Mouse (Mus musculus) midbrain, embryonic 16.5 days (tissue): ENCODE measurements around the gene Mturn. TPM values are rescaled to one million over a fixed set of nuclear protein-coding genes. Genes with fewer than 3 reads are reported as not detected.

Source experiments
- ATAC-seq: fragments of 200-750 bp; cut with Nextera tagmentation; 2 replicates; pipeline ENCODE4 v1.8.0; 2017; ENCODE audit warnings: moderate TSS enrichment
- H3K27ac ChIP-seq: fragments of 300-500 bp; sonication (generic); 2 replicates; pipeline ENCODE4 v1.5.1; 2014; ENCODE audit warnings: mild to moderate bottlenecking, low read length, mixed read lengths
- H3K27me3 ChIP-seq: fragments of 300-500 bp; sonication (generic); 2 replicates; pipeline ENCODE4 v1.6.1; 2014; ENCODE audit warnings: low read depth, low read length, mixed read lengths; ENCODE audit not compliant: control insufficient read depth, insufficient read depth
- H3K36me3 ChIP-seq: fragments of 300-500 bp; sonication (generic); 2 replicates; pipeline ENCODE4 v1.6.1; 2014; ENCODE audit warnings: mild to moderate bottlenecking, low read length, moderate library complexity, mixed read lengths; ENCODE audit not compliant: control insufficient read depth, insufficient read depth
- H3K4me1 ChIP-seq: fragments of 300-500 bp; sonication (generic); 2 replicates; pipeline ENCODE4 v1.6.1; 2014; ENCODE audit warnings: mild to moderate bottlenecking, low read length, mixed read lengths; ENCODE audit not compliant: control insufficient read depth, insufficient read depth
- H3K4me2 ChIP-seq: fragments of 300-500 bp; sonication (generic); 2 replicates; pipeline ENCODE4 v1.6.1; 2014; ENCODE audit warnings: mild to moderate bottlenecking, low read length, mixed read lengths
- H3K4me3 ChIP-seq: fragments of 300-500 bp; sonication (generic); 2 replicates; pipeline ENCODE4 v1.5.1; 2014; ENCODE audit warnings: low read depth, mild to moderate bottlenecking, low read length, moderate library complexity, mixed read lengths
- H3K9ac ChIP-seq: fragments of 300-500 bp; sonication (generic); 2 replicates; pipeline ENCODE4 v1.6.1; 2014; ENCODE audit warnings: low read depth, low read length, mixed read lengths
- H3K9me3 ChIP-seq: fragments of 300-500 bp; sonication (generic); replicated peaks from 2 replicates; pipeline ENCODE4 v1.6.1; 2014; ENCODE audit warnings: mild to moderate bottlenecking, low read length, mixed read lengths; ENCODE audit not compliant: control insufficient read depth, poor library complexity, severe bottlenecking
- WGBS: fragments of 180-500 bp; shearing (Covaris S2); extraction: QIAGEN DNeasy Blood & Tissue Kit; methylation state at CpG from one replicate; pipeline ENCODE4 v1.1.7; 2014; 5-methylcytosine and 5-hydroxymethylcytosine counted together
- polyA plus RNA-seq: library from polyadenylated mRNA; unstranded; fragments of >200 nt; fragmentation: Nextera tagmentation; extraction: Ambion mirVana; gene quantifications from 2 replicates; pipeline ENCODE4 v1.2.1, GENCODE M21; 2015

Gene Mturn
- polyA plus RNA-seq, 1 experiment from 2014 or later: 128 TPM

DNA sequence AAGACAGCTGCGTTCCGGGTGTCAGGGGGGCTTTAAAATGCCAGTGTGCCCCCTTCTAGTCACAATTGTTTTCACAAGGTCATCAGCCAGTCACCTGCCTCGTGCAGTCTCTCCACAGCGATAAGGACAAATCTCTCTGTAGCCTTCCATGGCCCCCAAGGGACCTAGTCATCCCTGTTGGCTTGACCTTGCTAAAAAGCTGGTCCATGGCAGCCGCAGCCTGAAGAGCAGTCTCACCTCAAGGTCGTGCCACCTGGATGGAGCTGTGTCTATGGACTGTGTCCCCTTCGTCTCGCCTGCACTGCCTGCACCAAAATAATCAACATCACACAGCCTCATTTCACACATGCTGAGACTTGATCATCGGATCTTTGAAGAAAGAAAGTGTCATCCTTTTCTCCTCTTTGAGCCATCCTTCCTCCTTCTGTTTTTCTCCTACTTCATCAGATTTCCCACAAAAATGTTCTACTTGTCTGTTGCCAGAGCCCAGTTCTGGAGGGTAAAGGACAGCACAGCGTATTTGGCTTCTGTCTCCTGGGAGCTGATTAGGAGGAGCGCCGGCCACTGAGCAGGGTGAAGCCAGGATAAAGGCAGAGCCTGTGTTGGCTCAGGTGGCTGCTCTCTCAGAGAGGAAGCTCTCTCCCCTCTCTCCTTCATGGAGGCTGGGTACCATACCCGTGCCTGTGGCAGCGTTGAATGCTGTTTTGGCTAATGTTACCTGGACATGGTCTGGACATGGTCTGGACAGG is 10.1 kb downstream of the Mturn start:
- no peaks in the 10 kb centered on the region for H3K27me3 ChIP-seq
- no peaks in the 10 kb centered on the region for H3K4me1 ChIP-seq
- H3K4me3 ChIP-seq: no peak overlapping the region
- peaks cover 23% of the 10 kb centered on the region for H3K36me3 ChIP-seq
- no peak overlapping the region for H3K27ac ChIP-seq
- no peak overlapping the region for H3K4me2 ChIP-seq
- H3K9me3 ChIP-seq: no peaks in the 10 kb centered on the region
- no peak for ATAC-seq
- no peak overlapping the region for H3K9ac ChIP-seq
- 76% methylated on average over 14 of the region's 14 CpGs for WGBS

DNA sequence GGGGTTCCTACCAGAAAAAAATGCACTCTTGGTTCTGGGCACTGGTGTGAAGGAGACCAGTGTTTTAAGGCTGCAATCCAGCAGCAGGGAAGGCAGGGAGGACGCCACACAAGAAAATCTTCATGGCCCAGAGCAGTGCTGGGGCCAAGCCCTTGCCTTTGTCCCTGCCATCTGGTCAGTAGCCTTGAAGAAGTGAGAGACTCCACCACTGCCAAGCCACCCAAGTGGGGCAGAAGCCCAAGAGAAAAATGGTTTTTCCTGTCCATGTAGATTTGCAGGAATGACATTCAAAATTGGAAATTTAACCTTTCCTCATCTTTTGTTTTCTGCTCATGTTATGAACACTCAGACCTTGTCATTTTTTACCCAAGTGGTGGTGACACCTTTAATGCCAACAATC is 10.8 kb downstream of the Mturn start:
- no peak for ATAC-seq
- WGBS: 40% methylated on average over 1 of the region's 1 CpGs
- Histone ChIP-seq H3K36me3 (peaks cover 23% of the 10 kb centered on the region), H3K27me3 (no peaks in the 10 kb centered on the region), H3K9ac (no peak overlapping the region), H3K4me1 (no peaks in the 10 kb centered on the region), H3K4me2 (no peak overlapping the region), H3K9me3 (no peaks in the 10 kb centered on the region), H3K27ac (no peak overlapping the region), H3K4me3 (no peak overlapping the region)

DNA sequence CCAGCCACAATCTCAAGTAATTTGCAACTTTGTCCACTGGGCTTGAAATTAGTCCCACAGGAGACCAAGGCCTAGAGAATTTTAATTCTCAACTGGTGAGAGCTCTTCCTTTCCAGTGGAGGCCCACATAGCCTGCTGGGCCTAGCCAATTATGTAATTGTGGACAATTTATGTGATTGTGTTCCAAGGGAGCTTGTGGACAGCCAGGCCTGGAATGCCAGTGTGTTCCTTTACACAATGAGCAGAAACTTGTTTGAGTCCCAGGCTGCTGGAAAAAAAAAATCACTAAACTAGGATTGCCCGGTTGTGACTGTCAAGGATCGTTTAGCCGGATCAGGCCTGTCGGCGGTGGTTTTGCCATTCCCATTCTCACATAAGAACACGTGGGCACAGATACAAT is 11.9 kb downstream of the Mturn start:
- peaks cover 23% of the 10 kb centered on the region for H3K36me3 ChIP-seq
- no peaks in the 10 kb centered on the region for H3K9me3 ChIP-seq
- no peaks in the 10 kb centered on the region for H3K27me3 ChIP-seq
- H3K4me3 ChIP-seq: no peak overlapping the region
- ATAC-seq: no peak
- WGBS: 88% methylated on average over 6 of the region's 6 CpGs
- no peaks in the 10 kb centered on the region for H3K4me1 ChIP-seq
- no peak overlapping the region for H3K9ac ChIP-seq
- no peak overlapping the region for H3K27ac ChIP-seq
- no peak overlapping the region for H3K4me2 ChIP-seq

DNA sequence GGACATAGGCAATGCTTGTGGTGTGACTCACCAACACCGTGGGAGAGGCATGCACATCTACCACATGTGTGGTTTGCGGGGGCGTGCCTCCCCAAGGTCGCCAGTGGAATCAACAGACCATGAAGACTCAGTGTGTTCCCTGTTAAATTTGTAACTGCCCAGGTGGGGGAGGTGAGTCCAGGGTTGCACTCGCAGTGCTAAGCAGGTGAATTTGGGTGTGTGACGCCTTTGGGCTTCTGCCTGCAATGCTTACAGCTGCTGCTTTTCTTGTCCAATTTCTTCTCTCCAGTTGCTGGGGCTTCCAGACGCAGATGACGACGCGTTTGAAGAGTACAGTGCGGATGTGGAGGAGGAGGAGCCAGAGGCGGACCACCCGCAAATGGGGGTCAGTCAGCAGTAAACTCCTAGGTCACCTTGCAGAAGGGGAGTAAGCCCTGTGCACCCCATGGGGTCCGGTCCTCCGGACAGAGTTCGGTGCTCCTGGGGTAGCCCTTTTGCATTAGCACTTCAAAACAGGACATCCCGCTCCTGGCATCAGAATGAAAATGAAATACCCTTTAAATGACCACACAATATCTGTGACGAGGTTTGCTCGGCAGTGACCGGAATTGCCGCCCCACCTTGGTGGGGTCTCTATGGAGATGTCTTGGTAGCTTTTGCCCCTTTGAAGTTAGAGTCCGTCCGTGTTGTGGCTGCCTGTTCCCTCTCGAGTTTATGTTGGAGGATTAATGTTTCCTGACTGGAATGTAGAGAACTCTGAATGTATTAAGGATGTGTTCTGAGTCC is 17.5 kb downstream of the Mturn start:
- 8% methylated on average over 24 of the region's 24 CpGs for WGBS
- H3K27me3 ChIP-seq: no peaks in the 10 kb centered on the region
- no peak overlapping the region; the same call in 1 of the 2 replicates for H3K27ac ChIP-seq
- H3K36me3 ChIP-seq: peaks cover 5% of the 10 kb centered on the region
- H3K4me2 ChIP-seq: peak overlapping the region; percentile 80
- H3K4me1 ChIP-seq: peaks cover 13% of the 10 kb centered on the region
- no peaks in the 10 kb centered on the region for H3K9me3 ChIP-seq
- ATAC-seq: peak; percentile 46
- H3K9ac ChIP-seq: peak overlapping the region; percentile 54
- peak overlapping the region; percentile 37 for H3K4me3 ChIP-seq

DNA sequence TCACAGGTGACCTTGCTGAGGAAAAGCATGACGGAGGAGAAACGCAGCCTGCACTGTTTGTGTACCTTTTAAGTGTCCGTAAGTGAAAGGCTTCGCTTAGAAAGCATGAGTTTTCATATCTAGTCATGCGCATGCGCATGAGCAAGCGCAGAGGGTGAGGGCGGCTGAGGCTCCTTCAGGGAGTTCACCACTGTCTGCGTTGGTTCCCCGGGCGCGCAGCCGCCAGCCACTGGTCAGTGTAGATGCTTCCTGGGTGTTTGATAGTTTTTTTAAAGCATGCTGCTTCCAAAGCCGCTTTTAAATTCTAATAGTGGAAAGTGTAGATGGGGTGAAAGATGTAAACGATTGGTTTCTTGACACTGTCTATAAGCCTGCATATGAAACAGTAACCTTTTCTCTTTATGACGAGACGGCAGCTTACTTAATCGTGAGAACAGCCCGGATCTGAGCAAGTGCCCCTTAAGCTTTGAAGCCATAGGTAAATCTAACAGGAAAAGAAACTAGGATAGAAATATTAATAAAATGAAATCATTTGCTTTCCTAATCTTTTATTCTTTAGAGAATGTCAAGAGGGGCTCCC is 18.1 kb downstream of the Mturn start:
- Histone ChIP-seq H3K4me3 (peak overlapping the region; percentile 37), H3K27ac (peak overlapping the region; percentile 50; the same call in 1 of the 2 replicates), H3K9ac (peak overlapping the region; percentile 54), H3K4me2 (peak overlapping the region; percentile 80), H3K9me3 (no peaks in the 10 kb centered on the region), H3K4me1 (peaks cover 16% of the 10 kb centered on the region), H3K36me3 (peaks cover 1% of the 10 kb centered on the region), H3K27me3 (no peaks in the 10 kb centered on the region)
- peak; percentile 85 for ATAC-seq
- 2% methylated on average over 19 of the region's 19 CpGs for WGBS

DNA sequence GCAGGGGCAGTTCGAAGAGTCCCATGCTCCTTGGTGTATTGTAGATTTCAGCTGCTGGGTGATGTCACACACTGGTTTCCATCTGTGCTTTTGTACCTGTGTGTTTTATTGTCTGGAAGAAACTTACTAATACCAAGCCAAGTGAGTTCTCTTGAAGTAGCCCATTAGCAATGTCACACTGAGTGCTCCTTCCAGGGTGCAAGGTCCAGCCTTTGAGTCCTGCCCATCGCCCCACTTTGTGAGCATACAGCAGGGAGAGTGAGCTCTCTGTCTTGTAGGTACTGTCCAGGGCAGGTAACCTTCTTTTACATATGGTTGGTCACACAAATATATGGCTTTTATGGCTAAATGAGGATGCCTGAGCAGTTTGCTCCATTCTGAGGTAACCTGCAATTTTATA is 19.1 kb downstream of the Mturn start:
- Histone ChIP-seq H3K4me1 (peaks cover 17% of the 10 kb centered on the region), H3K27ac (no peak overlapping the region), H3K36me3 (no peaks in the 10 kb centered on the region; the same call in 1 of the 2 replicates), H3K27me3 (no peaks in the 10 kb centered on the region), H3K4me2 (no peak overlapping the region), H3K9me3 (no peaks in the 10 kb centered on the region), H3K9ac (no peak overlapping the region), H3K4me3 (no peak overlapping the region)
- WGBS: 95% methylated on average over 2 of the region's 2 CpGs
- no peak for ATAC-seq

DNA sequence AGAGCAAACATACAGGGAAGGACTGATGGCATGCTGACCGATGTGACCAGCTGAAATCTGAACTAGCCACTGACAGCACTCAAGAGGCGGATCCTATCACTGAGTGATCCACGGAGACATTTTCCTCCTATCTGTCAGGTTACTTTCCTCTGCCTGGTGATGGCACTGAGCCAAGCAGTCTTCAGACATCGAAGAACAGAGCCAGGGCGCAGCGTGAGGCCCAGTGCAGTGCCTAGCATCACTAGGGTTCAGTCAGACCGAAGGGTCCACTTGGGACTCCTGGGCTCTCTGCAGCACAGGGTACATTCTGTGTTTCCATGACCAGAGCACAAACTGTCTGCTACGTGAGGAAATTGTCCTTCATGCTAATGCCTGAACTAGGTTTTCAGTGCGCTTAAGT is 20.5 kb downstream of the Mturn start:
- Histone ChIP-seq H3K9ac (no peak overlapping the region), H3K36me3 (no peaks in the 10 kb centered on the region; the same call in 1 of the 2 replicates), H3K4me3 (no peak overlapping the region), H3K4me1 (peaks cover 23% of the 10 kb centered on the region), H3K27me3 (no peaks in the 10 kb centered on the region), H3K4me2 (no peak overlapping the region), H3K27ac (no peak overlapping the region), H3K9me3 (no peaks in the 10 kb centered on the region)
- ATAC-seq: no peak
- 67% methylated on average over 9 of the region's 9 CpGs for WGBS

DNA sequence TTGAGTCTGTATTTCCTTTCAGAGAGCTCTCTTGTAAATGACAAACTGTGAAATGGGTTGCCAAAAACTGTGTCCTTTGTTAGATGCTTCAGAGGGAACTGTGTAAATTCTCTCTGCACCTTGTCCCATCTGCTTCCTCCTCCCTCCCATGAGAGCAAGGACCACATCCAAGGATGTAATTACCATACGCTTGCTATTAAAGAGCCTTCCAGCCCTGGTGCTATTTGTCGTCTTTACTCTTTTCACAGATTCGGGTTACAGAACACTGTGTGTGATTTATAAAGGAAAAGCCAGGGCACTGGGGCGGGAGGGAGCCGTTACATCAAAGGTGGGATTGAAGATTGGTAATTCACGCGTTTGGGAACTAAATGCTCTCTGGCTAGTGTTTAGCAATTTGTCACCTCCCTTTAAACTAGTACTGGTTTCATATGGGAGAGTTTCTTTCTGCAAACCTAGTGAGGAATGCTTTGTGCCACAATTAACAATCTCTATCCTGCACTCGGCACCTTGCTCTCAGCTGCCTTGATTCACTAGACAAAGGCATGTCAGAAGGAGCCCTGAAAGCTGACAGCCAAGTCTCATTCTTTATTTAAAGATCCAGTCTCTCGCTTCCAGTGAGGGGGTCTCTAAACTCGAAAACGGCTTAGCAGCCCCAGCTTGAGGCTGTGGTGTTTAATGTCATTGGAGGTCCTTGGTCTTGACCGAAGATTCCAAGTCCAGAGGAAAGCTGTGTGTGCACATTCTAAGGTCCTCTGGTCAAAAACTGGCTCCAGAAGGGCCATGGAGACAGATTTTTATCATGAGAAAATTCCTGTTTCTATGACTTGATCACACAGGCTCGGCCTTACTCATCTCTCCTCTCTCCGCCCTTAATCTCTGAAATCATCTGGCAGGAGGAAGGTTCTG is 22.5 kb downstream of the Mturn start:
- Histone ChIP-seq H3K4me2 (no peak overlapping the region), H3K9me3 (no peaks in the 10 kb centered on the region), H3K4me1 (peaks cover 20% of the 10 kb centered on the region), H3K9ac (0 out of 2 replicates have a peak overlapping the region, but pooled peaks have one; percentile 2), H3K27ac (peak overlapping the region; percentile 24), H3K4me3 (no peak overlapping the region), H3K36me3 (no peaks in the 10 kb centered on the region), H3K27me3 (no peaks in the 10 kb centered on the region)
- no peak for ATAC-seq
- WGBS: 13% methylated on average over 14 of the region's 14 CpGs
